Mouse (Mus musculus): Measurements from ENCODE around the gene Casr.

DNA sequence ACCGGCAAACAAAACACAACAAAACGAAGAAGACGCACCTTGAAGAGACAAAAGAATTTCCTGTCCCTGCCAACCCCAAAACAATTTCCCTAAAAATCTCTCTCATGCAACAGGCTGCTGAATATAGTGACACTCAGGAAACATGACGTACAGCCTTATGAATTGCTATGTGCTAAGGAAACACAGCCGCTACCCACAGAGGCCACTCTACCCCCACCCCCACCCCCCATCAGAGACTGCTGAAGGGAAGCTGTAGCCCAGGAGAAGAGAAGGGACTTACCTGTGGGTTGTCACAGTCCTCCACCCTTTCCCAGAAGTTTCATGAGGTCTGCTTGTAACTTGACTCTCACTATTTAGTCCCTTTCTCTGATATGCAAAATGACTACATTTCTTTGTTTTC lies 30.3 kb downstream of the Casr start:
- TF ChIP-seq CTCF (IDR thresholded peaks at IDR 0.05) (no peak), EP300 (IDR thresholded peaks at IDR 0.05) (no peak)

Measured in lung, postnatal 0 days (tissue).